Mouse (Mus musculus) MEL (cell line): ENCODE results near the gene Vps18. TPM values are rescaled to one million over a fixed set of nuclear protein-coding genes. Genes with fewer than 3 reads are reported as not detected.

Source experiments
- DNase-seq: peaks from one replicate; pipeline ENCODE4 v3.0.0; 2011; ENCODE audit warnings: low read depth, low spot score
- H3K27ac ChIP-seq: 2 replicates; pipeline ENCODE4 v1.5.1; 2012; ENCODE audit warnings: low read depth, mild to moderate bottlenecking, control low read depth, low read length, moderate library complexity; ENCODE audit not compliant: control insufficient read depth
- H3K27me3 ChIP-seq, 2 experiments: fragments of 150-350 bp in 1 of 2; sonication (generic) in 1 of 2; 2 replicates each; pipeline ENCODE4 v1.6.1; 2012; ENCODE audit warnings: low read length in 2 of 2, mild to moderate bottlenecking in 2 of 2, improper control_type of control experiment in 1 of 2, moderate library complexity in 1 of 2; ENCODE audit not compliant: insufficient read depth in 2 of 2, control insufficient read depth in 1 of 2
- H3K36me3 ChIP-seq, 2 experiments: 2 replicates each; pipeline ENCODE4 v1.6.1; 2012 to 2014; ENCODE audit warnings: low read length in 2 of 2, improper control_type of control experiment in 1 of 2, inconsistent platforms in 1 of 2, mild to moderate bottlenecking in 1 of 2; ENCODE audit not compliant: insufficient read depth in 2 of 2, control insufficient read depth in 1 of 2
- H3K4me1 ChIP-seq, 2 experiments: fragments of 150-350 bp in 1 of 2; sonication (generic) in 1 of 2; 2 replicates each; pipeline ENCODE4 v1.6.1; 2012; ENCODE audit warnings: low read length in 2 of 2, improper control_type of control experiment in 1 of 2, mild to moderate bottlenecking in 1 of 2; ENCODE audit not compliant: insufficient read depth in 2 of 2, control insufficient read depth in 1 of 2
- H3K4me3 ChIP-seq, 2 experiments: fragments of 150-350 bp in 1 of 2; sonication (generic) in 1 of 2; 2 replicates each; pipeline ENCODE4 v1.5.1; 2012; ENCODE audit warnings: low read depth in 2 of 2, low read length in 2 of 2, mild to moderate bottlenecking in 2 of 2, moderate library complexity in 2 of 2, control low read depth in 1 of 2, improper control_type of control experiment in 1 of 2; ENCODE audit not compliant: control insufficient read depth in 1 of 2, insufficient read depth in 1 of 2
- H3K79me2 ChIP-seq: 2 replicates; pipeline ENCODE4 v1.6.1; 2012; ENCODE audit warnings: mild to moderate bottlenecking, low read length, moderate library complexity; ENCODE audit not compliant: control insufficient read depth, poor library complexity, insufficient read depth
- H3K9ac ChIP-seq: 2 replicates; pipeline ENCODE4 v1.6.1; 2012; ENCODE audit warnings: low read depth, mild to moderate bottlenecking, control low read depth, low read length, moderate library complexity; ENCODE audit not compliant: control insufficient read depth, poor library complexity, severe bottlenecking
- H3K9me3 ChIP-seq: fragments of 150-350 bp; sonication (generic); replicated peaks from 2 replicates; pipeline ENCODE4 v1.6.1; 2012; ENCODE audit warnings: mild to moderate bottlenecking, low read length, improper control_type of control experiment, moderate library complexity; ENCODE audit not compliant: insufficient read depth
- BHLHE40 ChIP-seq: IDR thresholded peaks from 2 replicates; pipeline ENCODE4 v1.6.1; 2012; ENCODE audit warnings: low read depth, mild to moderate bottlenecking, inconsistent platforms, low read length, improper control_type of control experiment, borderline replicate concordance
- CHD1 ChIP-seq: IDR thresholded peaks from 2 replicates; pipeline ENCODE4 v1.6.1; 2012; ENCODE audit warnings: low read depth, mild to moderate bottlenecking, inconsistent platforms, low read length, improper control_type of control experiment
- E2F4 ChIP-seq: IDR thresholded peaks from 2 replicates; pipeline ENCODE4 v1.6.1; 2011; ENCODE audit warnings: low read depth, low read length, improper control_type of control experiment, borderline replicate concordance
- EP300 ChIP-seq, 2 experiments: IDR thresholded peaks; 2 replicates each; pipeline ENCODE4 v1.6.1; 2011; ENCODE audit warnings: improper control_type of control experiment in 2 of 2, low read length in 2 of 2, low read depth in 1 of 2, mild to moderate bottlenecking in 1 of 2
- ETS1 ChIP-seq: IDR thresholded peaks from 2 replicates; pipeline ENCODE4 v1.6.1; 2012; ENCODE audit warnings: low read depth, mild to moderate bottlenecking, inconsistent platforms, low read length, improper control_type of control experiment, moderate library complexity
- GATA1 ChIP-seq: IDR thresholded peaks from 2 replicates; pipeline ENCODE4 v1.6.1; 2011; ENCODE audit warnings: low read depth, low read length, improper control_type of control experiment
- HCFC1 ChIP-seq: IDR thresholded peaks from 2 replicates; pipeline ENCODE4 v1.6.1; 2012; ENCODE audit warnings: low read depth, mild to moderate bottlenecking, inconsistent platforms, low read length, improper control_type of control experiment, moderate library complexity
- MAZ ChIP-seq: IDR thresholded peaks from 2 replicates; pipeline ENCODE4 v1.6.1; 2012; ENCODE audit warnings: low read depth, mild to moderate bottlenecking, inconsistent platforms, low read length, improper control_type of control experiment
- NELFE ChIP-seq: IDR thresholded peaks from 2 replicates; pipeline ENCODE4 v1.6.1; 2011; ENCODE audit warnings: low read depth, low read length, improper control_type of control experiment
- POLR2A ChIP-seq, 2 experiments: IDR thresholded peaks; 2 replicates each; pipeline ENCODE4 v1.6.1; 2011 to 2012; ENCODE audit warnings: low read length in 2 of 2, mild to moderate bottlenecking in 2 of 2, control low read depth in 1 of 2, improper control_type of control experiment in 1 of 2, low read depth in 1 of 2, moderate library complexity in 1 of 2; ENCODE audit not compliant: control insufficient read depth in 1 of 2, insufficient read depth in 1 of 2, poor library complexity in 1 of 2
- POLR2AphosphoS5 ChIP-seq: IDR thresholded peaks from 2 replicates; pipeline ENCODE4 v1.6.1; 2012; ENCODE audit warnings: low read depth, borderline replicate concordance, mild to moderate bottlenecking, inconsistent platforms, low read length, moderate library complexity, mixed read lengths
- RAD21 ChIP-seq: IDR thresholded peaks from 2 replicates; pipeline ENCODE4 v1.6.1; 2011; ENCODE audit warnings: mild to moderate bottlenecking, low read depth, low read length, improper control_type of control experiment
- RCOR1 ChIP-seq: IDR thresholded peaks from 2 replicates; pipeline ENCODE4 v1.6.1; 2012; ENCODE audit warnings: low read depth, mild to moderate bottlenecking, inconsistent platforms, low read length, improper control_type of control experiment
- TCF12 ChIP-seq: IDR thresholded peaks from 2 replicates; pipeline ENCODE4 v1.6.1; 2014; ENCODE audit warnings: low read depth, mild to moderate bottlenecking, inconsistent platforms, low read length, improper control_type of control experiment, moderate library complexity
- UBTF ChIP-seq: IDR thresholded peaks from 2 replicates; pipeline ENCODE4 v1.6.1; 2012; ENCODE audit warnings: low read depth, mild to moderate bottlenecking, inconsistent platforms, low read length, improper control_type of control experiment, moderate library complexity, borderline replicate concordance; ENCODE audit not compliant: insufficient read depth
- USF1 ChIP-seq: IDR thresholded peaks from 2 replicates; pipeline ENCODE4 v1.6.1; 2014; ENCODE audit warnings: low read depth, mild to moderate bottlenecking, inconsistent platforms, low read length, improper control_type of control experiment, moderate library complexity
- USF2 ChIP-seq, 2 experiments: IDR thresholded peaks; 2 replicates each; pipeline ENCODE4 v1.6.1; 2011 to 2012; ENCODE audit warnings: improper control_type of control experiment in 2 of 2, low read length in 2 of 2, borderline replicate concordance in 1 of 2, inconsistent platforms in 1 of 2, low read depth in 1 of 2, mild to moderate bottlenecking in 1 of 2; ENCODE audit not compliant: insufficient read depth in 1 of 2
- ZC3H11A ChIP-seq: IDR thresholded peaks from 2 replicates; pipeline ENCODE4 v1.6.1; 2012; ENCODE audit warnings: low read depth, mild to moderate bottlenecking, inconsistent platforms, low read length, improper control_type of control experiment
- ZKSCAN1 ChIP-seq: IDR thresholded peaks from 2 replicates; pipeline ENCODE4 v1.6.1; 2012; ENCODE audit warnings: low read depth, mild to moderate bottlenecking, inconsistent platforms, low read length, improper control_type of control experiment, moderate library complexity
- polyA plus RNA-seq, 2 experiments: library from polyadenylated mRNA; stranded (reverse) in 1 of 2; unstranded in 1 of 2; fragments of >175 nt in 1 of 2; fragments of >200 nt in 1 of 2; gene quantifications; 2 replicates each; pipeline versions ENCODE4 v1.2.1 to v1.2.4; 2012; ENCODE audit warnings: low replicate concordance in 2 of 2, low read depth in 1 of 2; ENCODE audit not compliant: insufficient read length in 2 of 2, insufficient read depth in 1 of 2, missing spikeins in 1 of 2
- total RNA-seq: library from RNA; depleted of rRNA; stranded (reverse); fragments of 300-350 nt; gene quantifications from 2 replicates; pipeline ENCODE4 v1.2.3, GENCODE M21; 2012

Vps18 gene
- total and polyA plus RNA-seq, 3 experiments, result 28.0 to 30.4 TPM; not detected in 1

- Histone ChIP-seq H3K9me3 (no peaks in the 10 kb centered on the region), H3K36me3 (no peaks in the 10 kb centered on the region), H3K27me3 (peaks cover 12 to 20% of the 10 kb centered on the region in 2 experiments), H3K27ac (no peak overlapping the region), H3K79me2 (no peaks in the 10 kb centered on the region), H3K4me1 (peaks cover 0 to 10% of the 10 kb centered on the region in 2 experiments; a peak in 3 of 4 replicates), H3K4me3 (no peak overlapping the region), H3K9ac (no peak overlapping the region)
- TF ChIP-seq ZC3H11A, result no peak
- TF ChIP-seq GATA1, result no peak
- TF ChIP-seq BHLHE40, result no peak
- no peak for TF ChIP-seq UBTF
- no peak for TF ChIP-seq E2F4
- TF ChIP-seq USF1, result no peak
- no peak for TF ChIP-seq ETS1
- TF ChIP-seq POLR2AphosphoS5, result no peak
- no peak for TF ChIP-seq USF2 (IDR thresholded peaks at IDR 0.05; ENCODE audit: borderline replicate concordance in 1 of 2, insufficient read depth in 1 of 2, low read depth in 1 of 2, low read length in 2 of 2)
- DNase-seq, result no peak
Measured at GRCm38 (mm10) chr2:119328546-119328945, 40.0 kb downstream of the Vps18 start.

GRCm38 (mm10) chr2:119329123-119329817 lies 40.7 kb downstream of the Vps18 start:
- Histone ChIP-seq H3K4me3 (no peak overlapping the region), H3K79me2 (no peaks in the 10 kb centered on the region), H3K36me3 (no peaks in the 10 kb centered on the region), H3K9me3 (no peaks in the 10 kb centered on the region), H3K9ac (no peak overlapping the region), H3K27me3 (peaks cover 12 to 20% of the 10 kb centered on the region in 2 experiments), H3K4me1 (peaks cover 0 to 10% of the 10 kb centered on the region in 2 experiments; a peak in 3 of 4 replicates), H3K27ac (no peak overlapping the region)
- no peak for DNase-seq
- no peak for TF ChIP-seq BHLHE40
- TF ChIP-seq POLR2AphosphoS5, result no peak
- no peak for TF ChIP-seq CHD1
- no peak for TF ChIP-seq ZKSCAN1
- TF ChIP-seq EP300 (IDR thresholded peaks at IDR 0.05; ENCODE audit: low read depth in 1 of 2, low read length in 2 of 2), result no peak
- TF ChIP-seq HCFC1, result no peak
- no peak for TF ChIP-seq MAZ
- no peak for TF ChIP-seq RAD21
- no peak for TF ChIP-seq TCF12
- TF ChIP-seq RCOR1, result no peak
- no peak for TF ChIP-seq ETS1
- TF ChIP-seq POLR2A (IDR thresholded peaks at IDR 0.05; ENCODE audit: control insufficient read depth in 1 of 2, insufficient read depth in 1 of 2, low read depth in 1 of 2, low read length in 2 of 2, poor library complexity in 1 of 2), result no peak
- no peak for TF ChIP-seq NELFE
